18 mouse cellular contexts compared by ENCODE assay signal in the genomic region with DNA sequence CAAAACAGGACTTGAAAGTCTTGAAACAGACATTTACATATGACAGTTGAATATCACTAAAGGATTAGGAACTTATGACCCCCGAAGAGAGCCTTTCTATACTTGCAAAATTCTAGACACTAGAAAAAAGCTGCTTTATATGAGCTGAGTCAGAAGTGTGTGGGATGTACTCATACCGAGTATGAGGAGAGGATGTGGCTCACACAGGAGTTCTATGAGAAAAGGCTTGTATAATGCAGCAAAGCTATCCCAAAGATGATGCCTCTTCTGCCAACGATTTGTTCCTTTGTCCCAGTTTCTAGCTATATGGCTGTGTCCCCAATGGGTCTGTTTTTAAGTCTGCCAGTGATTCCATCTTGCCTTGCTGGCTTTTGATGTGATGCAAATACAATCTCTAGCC.
DNase-seq lines count a peak whose midpoint lies in the region.
"Had no signal": no experiment of that assay in that cellular context is flagged by ENCODE, and none has a peak within 500 bp of the region (broad histone marks: within the 10 kb centered on the region; RNA-seq: fewer than 3 reads in every experiment).

No protein-coding gene starts in this region.

- no peaks in the 10 kb centered on the region for H3K4me1 ChIP-seq in midbrain, embryonic 10.5 days
- H3K4me1 ChIP-seq: embryonic facial prominence, embryonic 15.5 days; forebrain, embryonic 12.5 days; hindbrain, embryonic 15.5 days had no signal

- no peaks in the 10 kb centered on the region for H3K27me3 ChIP-seq in midbrain, embryonic 10.5 days (ENCODE audit: low read depth, poor library complexity, severe bottlenecking)
- H3K27me3 ChIP-seq: embryonic facial prominence, embryonic 15.5 days; forebrain, embryonic 12.5 days; heart, embryonic 13.5 days; hindbrain, embryonic 15.5 days had no signal

- WGBS in midbrain, embryonic 10.5 days: 93% methylated on average over 3 of the region's 3 CpGs

- DNase-seq in heart, adult 11 months: peak; percentile 36
- DNase-seq in heart, adult 9 months (ENCODE audit: low spot score in 2 of 2): no peak
- peak; percentile 51 for DNase-seq in 3T3-L1 (ENCODE audit: low read depth, low spot score)
- DNase-seq in brain, adult 2 months (ENCODE audit: low read depth, low spot score): peak; percentile 71
- peak; percentile 28 to 34 for DNase-seq in left cerebral cortex, adult 9 months (ENCODE audit: low spot score in 2 of 2)
- no peak for DNase-seq in adrenal gland, postnatal 4 days (ENCODE audit: low spot score in 2 of 2)
- no peak for DNase-seq in midbrain, embryonic 10.5 days (ENCODE audit: low spot score)
- DNase-seq: adrenal gland, adult 8-10 months; adrenal gland, postnatal 36 days; cerebellum, adult 11-12 months; cerebellum, adult 9-11 months; embryo, embryonic 11 days; gastrocnemius, postnatal 14 days; heart, postnatal 36 days had no signal

- no peaks in the 10 kb centered on the region for H3K9me3 ChIP-seq in midbrain, embryonic 10.5 days (replicated peaks)
- H3K9me3 ChIP-seq: embryonic facial prominence, embryonic 15.5 days; forebrain, embryonic 12.5 days; heart, embryonic 13.5 days; hindbrain, embryonic 15.5 days had no signal

- H3K36me3 ChIP-seq in midbrain, embryonic 10.5 days: no peaks in the 10 kb centered on the region
- H3K36me3 ChIP-seq: embryonic facial prominence, embryonic 15.5 days; forebrain, embryonic 12.5 days; heart, embryonic 13.5 days; hindbrain, embryonic 15.5 days had no signal

- H3K27ac ChIP-seq in midbrain, embryonic 10.5 days (replicated peaks): no peak overlapping the region
- H3K27ac ChIP-seq: embryonic facial prominence, embryonic 15.5 days; forebrain, embryonic 12.5 days; heart, embryonic 13.5 days; hindbrain, embryonic 15.5 days had no signal

- no peak overlapping the region for H3K4me3 ChIP-seq in midbrain, embryonic 10.5 days
- H3K4me3 ChIP-seq: embryonic facial prominence, embryonic 15.5 days; forebrain, embryonic 12.5 days; heart, embryonic 13.5 days; hindbrain, embryonic 15.5 days had no signal

Comparison
In these comparisons a context has a peak if more than half of its experiments do, and no peak if none do; other contexts are left out.
1. DNase-seq: peak in heart, adult 11 months (single experiment), 3T3-L1 (single experiment), brain, adult 2 months (single experiment) and left cerebral cortex, adult 9 months (2 of 2); none in heart, adult 9 months (0 of 2), adrenal gland, postnatal 4 days (0 of 2) and midbrain, embryonic 10.5 days (single experiment).